Mouse (Mus musculus) c-Kit-positive CD71-positive TER-119-negative erythroid progenitor cells, embryonic 14.5 days (primary cell): Measurements from ENCODE around the gene Gtf3c2.
A peak's percentile ranks its signal among the peaks of the same experiment; 100 is the strongest.

Experiments used
- DNase-seq: peaks from one replicate; pipeline ENCODE4 v3.0.0-alpha.2; 2013; ENCODE audit warnings: low read depth

Gene Gtf3c2

DNA sequence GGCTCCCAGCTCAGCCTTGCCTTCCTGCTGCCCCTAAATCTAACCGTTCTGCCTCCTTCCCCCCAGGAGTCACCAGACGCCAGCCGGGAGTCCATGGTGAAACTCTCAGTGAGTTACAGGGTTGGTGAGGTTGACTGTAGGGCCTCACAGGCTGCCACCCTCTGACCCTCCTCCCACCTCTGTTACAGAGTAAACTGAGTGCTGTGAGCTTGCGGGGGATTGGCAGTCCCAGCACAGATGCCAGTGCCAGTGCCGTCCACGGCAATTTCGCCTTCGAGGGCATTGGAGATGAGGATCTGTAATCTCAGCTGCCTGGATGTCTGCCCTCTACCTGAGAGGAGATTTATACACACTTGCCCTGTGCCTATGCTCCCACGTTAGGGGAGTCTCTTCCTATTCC is 18.2 kb upstream of the Gtf3c2 start:
- no peak for DNase-seq

DNA sequence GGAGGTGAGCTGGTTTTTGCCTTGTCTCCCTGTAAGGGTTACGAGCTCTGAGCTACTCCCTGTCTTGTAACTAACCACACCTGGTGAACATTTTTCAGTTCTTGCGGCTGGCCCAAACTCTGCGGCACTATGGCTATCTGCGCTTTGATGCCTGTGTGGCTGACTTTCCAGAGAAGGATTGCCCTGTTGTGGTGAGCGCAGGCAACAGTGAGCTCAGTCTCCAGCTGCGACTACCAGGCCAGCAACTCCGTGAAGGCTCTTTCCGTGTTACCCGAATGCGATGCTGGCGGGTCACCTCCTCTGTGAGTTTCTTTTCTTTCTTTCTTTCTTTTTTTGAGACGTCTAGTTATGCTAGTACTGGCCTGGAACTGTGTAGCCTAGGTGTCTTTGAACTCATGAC is 17.1 kb upstream of the Gtf3c2 start:
- DNase-seq: no peak

DNA sequence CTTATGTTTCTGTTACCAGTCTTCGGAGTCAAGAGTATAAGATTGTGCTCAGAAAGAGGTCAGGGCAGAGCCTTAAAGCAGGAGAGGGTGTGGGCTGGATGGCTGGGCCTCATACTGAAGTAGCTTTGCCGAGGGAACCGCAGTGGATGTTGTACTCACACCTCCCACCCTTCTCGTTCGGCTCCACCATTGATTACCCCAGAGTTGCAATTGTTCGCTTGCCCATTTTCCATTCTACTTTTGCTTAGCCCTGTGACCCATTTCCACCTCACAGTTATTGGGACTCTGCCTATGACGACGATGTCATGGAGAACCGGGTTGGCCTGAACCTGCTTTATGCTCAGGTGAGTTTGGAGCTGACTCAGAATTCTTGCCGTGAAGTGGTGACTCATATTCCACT is 16.3 kb upstream of the Gtf3c2 start:
- DNase-seq: no peak

DNA sequence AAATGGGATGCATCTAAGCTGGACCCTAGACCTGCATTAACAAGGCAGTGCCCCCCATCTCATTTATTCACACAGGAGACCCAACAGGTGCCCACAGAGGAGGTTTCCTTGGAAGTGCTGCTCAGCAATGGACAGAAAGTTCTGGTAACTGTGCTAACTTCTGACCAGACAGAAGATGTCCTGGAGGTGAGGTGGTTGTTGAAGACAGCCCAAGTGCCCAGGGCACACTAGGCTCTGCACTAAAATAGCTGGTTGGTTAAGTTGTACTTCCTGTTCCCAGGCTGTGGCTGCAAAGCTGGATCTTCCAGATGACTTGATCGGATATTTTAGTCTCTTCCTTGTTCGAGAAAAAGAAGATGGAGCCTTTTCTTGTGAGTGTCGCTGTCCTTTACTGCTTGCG is 15.7 kb upstream of the Gtf3c2 start:
- no peak for DNase-seq

DNA sequence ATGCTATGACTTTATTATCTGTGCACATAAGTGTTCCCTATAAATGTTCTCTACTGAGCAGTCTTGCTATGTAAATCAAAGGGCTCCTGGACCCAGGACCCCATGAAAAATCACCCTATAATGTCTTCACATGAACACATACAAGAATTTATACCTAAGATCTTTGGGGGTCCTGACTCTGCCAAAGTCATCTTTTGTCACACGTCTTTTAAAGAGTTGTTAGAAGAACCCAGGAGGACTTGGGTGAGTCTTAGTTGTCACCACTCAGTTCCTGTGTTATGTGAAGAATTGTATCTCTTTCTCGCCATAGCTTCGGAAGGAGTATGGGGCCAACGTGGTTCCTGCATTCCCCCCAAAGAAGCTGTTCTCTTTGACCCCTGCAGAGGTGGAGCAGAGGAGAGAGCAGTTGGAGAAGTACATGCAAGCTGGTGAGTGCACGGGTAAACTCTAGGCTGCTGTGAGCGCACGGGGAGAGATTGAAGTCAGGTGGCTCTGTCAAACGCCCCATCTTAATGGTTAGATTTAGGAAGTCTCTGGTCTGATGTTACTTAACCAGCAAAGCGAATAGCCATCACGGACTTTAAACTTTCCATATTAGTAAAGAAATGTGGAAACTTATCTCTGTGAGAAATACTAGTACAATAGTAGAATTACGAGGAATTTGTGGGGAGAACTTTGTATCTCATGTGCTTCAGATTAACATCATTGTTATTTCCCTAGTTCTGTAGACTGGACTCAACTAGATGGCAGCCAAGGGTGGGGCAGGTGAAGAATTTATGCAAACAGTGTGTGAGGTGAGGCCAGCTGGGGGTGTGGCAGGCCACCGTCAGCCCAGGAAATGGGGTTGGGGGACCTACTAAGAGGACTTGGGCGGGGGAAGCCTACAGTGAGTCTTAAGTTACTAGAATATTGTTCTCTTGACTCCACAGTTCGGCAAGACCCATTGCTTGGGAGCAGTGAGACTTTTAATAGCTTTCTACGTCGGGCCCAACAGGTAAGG is 14.8 kb upstream of the Gtf3c2 start:
- DNase-seq: no peak

DNA sequence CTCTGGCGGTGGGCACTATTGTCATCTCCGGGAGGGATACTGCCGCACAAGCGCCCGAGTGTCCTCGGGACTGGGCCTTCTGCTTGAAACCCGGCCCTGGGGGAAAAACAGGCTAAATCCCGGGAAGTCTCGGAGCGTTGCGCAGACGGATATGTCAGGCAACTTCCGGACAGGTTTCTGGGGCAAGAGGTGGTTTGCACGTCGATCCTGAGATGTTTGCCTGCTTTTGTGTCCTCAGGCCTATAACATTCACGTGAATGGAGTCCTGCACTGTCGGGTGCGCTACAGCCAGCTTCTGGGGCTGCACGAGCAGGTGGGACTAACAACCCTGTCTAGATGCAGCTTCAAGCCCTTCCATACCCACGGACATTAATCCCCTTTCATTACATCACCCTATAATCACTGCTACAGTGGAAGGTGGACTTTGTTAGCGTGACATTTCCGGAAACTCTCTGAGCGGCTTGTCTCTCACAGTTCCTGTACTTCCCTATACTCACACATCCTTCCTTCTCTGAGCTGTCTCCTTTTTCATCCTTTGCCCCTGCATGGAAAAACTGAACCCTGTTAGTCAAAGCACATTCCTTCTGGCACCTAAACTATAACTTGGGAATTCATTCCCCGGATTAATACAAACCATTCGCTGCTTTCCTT is 13.8 kb upstream of the Gtf3c2 start:
- DNase-seq: no peak

DNA sequence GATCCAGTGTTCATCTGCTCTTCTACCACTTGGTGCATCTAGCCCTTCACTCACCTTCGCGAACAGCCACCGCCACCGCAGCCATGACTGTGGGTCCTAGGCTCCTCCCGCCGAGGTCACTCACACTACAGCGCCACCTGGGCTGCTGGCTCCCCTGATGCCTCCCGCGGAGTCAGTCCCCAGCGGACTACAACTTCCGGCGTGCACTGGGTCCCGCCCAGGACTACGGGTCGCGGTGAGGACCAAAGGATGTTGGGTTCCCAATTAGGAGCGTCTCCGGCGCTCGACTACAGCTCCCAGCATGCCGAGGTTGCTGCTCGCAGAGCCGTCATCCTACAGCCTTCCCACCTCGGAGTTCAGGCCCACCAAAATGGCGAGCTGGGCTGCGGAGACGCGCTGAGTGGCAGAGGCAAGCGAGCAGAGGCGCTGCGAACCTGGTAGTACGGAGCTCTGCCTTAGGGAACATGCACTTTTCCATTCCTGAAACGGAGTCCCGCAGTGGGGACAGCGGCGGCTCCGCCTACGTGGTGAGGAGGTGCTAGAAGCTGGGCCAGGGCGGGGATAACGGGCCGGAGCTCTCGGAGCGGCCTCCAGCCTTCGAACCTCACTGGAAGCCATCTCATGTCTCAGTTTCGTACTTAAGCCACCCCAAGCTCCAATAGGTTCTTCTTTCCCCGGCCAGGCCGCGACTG is 13.1 kb upstream of the Gtf3c2 start, which contains the start of the genes Snx17 and Eif2b4:
Gene Snx17, plus strand, starts transcription at position 289 of the 692 bp plus-strand sequence.
Gene Eif2b4, minus strand, starts transcription at position 492 of the 692 bp plus-strand sequence.
- peak; percentile 99 for DNase-seq

DNA sequence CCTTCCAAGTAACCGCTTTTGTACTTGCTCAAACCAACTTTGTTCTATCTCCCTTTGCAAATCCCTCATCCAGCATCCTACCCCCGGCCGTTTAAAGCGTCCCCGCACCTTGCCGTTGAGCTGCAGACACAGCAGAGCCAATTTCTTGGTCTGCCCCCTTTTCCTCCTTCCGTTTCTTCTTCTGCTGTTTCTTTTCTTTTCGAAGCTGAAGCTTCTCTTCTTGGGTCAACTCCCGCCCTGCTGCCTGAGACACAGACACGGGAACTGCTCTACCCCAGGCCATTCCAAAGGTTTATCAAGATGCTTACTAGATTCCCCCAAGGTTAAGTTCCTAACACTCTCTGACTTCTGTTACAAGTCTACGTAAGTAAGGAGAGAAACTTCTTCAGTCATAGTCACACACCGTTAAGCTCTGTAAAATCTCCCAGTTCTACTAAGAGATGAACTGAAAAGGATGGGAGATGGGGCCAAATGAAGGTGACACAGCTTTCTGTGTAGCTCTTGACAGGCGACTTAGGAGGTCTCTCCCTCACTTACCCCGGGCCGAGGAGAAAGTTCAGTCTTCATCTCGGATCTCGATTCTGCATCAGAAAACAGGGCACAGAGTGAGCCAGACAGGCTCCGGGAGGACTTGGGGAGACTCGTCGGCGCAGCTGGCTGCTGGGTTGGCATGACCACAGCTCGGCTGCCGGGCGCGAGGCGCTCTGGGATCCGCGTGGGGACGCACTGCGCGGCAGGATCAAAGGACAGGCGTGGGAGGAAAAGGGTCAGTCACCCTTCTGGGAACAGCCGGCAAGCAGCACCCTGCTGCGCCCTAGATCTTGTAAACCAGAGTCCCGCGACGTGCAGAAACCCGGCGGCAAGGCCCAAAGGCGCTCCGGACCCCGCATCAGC is 12.3 kb upstream of the Gtf3c2 start:
- no peak for DNase-seq

DNA sequence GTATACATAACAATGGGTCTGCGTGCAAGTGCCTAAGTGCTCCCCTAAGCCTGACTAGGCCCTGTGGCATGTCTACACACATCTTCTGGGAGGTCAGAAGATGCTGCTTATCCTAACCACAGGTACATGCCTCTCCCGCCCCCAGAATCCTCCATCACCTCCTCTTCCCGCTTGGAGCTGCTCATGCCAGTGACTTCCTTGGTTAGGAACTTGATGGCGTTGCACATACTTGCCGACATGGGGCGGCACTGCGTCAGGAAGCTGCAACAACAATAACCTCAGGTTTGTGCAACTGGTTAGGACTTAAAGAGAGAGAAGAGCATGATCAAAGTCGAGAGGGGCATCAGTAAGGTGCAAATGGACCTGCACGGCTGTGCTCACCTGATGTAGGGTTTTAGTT is 10.3 kb upstream of the Gtf3c2 start:
- no peak for DNase-seq

DNA sequence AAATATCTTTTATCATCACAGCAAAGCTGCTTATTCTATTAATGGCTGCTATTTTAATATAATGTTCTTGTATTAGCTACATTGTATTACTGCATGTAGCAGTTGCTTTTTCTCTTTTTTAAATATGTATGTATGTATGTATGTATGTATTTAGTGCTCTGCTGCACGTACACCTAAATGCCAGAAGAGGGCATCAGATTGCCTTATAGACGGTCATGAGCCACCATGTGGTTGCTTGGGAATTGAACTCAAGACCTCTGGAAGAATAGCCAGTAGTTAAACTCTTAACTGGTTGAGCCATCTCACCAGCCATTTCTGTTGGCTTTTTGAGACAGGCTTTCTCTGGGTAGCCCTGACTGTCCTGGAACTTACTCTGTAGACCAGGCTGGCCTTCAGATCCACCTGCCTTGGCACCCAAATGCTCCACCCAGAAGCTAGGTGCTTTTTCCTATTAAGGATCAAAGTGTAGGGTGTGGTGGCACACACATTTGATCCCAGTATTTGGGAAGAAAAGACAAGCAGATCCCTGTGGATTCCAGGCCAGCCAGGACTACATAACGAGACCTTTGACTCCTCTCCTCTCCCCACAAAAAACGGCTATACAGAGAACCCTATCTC is 8.4 kb upstream of the Gtf3c2 start:
- no peak for DNase-seq

DNA sequence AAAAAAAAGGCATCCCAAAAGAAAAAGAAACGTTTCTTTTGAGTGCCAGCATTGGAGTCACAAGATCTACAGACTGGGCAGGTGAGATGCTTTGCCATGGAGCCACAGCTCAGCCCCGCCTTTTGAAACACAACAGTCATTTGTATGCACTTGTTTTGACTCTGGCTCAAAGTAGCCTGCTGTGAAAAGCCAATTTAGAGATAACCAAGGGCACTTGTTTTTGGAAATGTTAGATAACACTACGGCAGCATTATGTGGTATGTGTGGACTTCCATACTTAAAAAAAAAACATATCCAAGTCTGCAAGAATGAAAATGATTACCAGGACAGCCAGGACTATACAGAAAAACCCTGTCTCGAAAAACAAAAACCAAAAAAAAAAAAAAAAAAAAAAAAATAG is 3.7 kb upstream of the Gtf3c2 start:
- DNase-seq: peak; percentile 63

DNA sequence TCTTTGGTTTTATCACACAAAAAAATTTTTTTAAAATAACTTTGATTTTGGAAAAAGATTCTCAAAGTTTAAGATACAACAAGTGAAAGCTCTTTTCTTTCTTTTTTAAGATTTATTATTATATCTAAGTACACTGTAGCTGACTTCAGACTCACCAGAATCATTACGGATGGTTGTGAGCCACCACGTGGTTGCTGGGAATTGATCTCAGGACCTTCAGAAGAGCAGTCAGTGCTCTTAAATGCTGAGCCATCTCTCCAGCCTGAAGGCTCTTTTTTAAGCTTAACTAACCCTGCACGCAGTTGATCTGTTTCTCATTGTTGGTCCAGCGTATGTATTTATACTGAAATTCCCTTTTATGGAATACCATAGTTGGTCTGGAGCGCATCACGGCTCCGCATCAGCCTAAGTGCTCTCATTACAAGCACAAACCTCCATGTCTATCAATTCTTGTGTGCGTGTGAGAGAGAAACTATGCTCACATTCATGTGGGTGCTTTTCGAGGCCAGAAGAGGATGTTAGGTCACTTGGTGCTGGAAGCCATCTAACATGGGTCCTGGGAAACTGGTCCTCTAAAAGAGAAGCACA is 1.3 kb upstream of the Gtf3c2 start:
- no peak for DNase-seq

DNA sequence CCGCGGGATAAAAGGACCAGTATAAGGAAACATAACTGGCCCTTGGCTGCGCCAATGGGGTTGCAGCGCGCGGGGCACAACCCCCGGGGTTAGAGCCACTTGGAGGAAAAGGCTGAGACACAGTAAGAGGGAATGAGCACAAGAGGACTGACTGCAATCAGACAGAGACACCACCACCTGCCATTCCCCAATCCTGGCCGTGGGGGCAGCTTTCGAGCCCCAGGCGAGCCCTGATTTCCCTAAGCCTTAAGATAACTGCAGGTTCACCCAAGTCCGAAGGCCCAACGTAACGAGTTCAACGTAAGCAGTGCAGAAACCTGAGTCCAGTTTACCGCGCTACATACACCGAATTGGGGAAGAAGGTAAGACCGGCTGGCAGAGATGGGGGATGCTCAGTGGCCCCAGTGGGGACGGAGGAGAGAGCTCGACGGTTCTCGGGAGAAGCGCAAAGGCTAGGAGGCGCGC is 611 bp downstream of the Gtf3c2 start:
- peak; percentile 61 for DNase-seq

DNA sequence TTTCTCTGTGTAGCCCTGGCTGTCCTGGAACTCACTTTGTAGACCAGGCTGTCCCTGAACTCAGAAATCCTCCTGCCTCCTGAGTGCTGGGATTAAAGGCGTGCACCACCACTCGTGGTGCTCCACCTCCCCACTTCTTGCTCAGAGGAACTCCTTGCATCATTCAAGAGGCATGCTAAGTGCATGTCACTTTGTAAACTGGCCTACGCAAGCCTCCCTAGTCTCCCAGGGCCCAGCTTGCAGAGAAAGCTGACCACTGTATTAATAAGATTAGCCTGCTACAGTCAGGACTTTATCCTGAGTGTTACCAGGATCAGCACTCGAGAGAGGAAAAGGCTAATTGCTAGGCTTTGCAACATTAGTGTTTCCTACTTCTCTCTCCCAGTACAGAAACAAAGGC is 11.3 kb downstream of the Gtf3c2 start:
- no peak for DNase-seq

DNA sequence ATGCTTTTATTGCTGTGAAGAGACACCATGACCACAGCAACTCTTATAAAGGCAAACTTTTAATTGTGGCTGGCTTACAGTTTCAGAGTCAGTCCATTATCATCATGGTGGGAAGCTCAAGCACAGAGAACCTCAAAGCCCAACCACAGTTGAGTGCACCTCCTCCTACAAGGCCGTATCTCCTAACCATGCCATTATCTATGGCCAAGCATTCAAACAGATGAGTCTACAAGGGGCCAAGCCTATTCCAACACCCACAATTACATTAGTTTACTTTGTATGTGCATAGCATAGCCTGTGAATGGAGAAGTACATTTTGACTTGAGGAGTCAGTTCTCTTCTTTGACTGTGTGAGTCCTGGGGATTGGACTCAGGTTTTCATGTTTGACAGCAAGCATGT is 15.1 kb downstream of the Gtf3c2 start:
- DNase-seq: no peak

DNA sequence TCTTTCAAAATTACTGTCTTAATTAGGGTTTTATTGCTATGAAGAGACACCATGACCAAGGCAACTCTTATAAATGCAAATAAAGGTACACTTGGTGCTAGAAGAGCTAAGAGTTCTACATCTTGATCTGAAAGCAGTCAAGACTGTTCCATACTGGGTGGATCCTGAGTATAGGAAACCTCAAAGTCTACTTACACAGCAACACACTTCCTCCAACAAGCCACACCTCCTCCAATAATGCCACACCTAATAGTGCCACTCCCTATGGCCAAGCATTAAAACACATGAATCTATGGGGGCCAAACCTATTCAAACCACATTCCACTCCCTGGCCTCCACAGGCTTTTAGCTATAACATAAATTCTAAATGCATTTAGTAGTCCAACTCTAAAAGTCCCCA is 17.5 kb downstream of the Gtf3c2 start:
- DNase-seq: no peak

DNA sequence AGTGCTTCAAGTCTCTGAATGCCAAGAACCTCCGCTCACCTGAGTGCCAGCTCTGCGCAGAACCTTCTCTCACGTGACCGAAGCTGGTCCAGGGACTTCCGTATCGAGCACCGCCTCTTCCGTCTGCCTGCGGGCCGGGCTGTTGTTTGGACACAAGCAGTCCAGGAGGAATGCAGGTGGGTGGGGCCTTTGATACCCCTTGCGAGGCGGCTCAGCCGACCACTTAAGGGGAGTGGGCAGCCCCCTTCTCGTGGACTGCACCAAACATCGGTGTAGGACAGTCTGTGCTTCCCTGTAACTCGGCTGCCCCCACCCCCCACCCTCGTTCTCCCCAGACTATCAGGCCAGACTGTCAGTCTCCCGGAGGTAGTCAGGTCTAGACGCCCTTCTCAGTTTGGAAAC is 25.8 kb downstream of the Gtf3c2 start, which contains the start of gene Mpv17:
Gene Mpv17, minus strand, starts transcription at position 100 of the 402 bp plus-strand sequence.
- peak; percentile 67 for DNase-seq

DNA sequence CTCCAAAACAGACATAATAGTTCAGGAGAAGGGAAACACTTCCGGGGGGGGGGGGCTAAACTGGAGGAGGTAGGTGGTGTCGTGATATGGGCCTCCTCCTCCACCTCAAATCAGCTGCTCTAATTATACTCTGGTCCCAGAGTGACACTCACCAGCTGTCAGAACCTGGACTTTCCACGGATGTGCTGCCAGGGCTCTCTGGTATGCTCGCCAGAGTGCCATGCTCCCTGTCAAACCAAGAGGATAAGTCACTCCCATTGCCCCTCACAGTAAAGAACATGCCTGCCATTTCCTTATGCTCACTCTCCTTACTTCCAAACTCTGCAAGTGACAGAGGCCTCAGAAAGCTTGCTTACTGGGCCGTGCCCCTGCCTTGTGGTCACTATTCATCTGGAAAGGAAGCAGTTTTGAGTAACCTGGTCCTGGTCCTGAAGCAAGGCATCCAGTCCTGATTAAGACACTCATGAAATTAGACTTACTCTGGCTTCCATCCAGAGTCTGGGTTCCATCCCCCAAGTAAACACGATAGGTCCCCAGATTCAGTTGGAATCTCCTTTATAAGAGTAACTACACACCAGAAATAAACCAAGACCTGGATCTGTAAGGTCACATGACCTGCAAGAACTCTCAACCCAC is 26.3 kb downstream of the Gtf3c2 start:
- DNase-seq: no peak

DNA sequence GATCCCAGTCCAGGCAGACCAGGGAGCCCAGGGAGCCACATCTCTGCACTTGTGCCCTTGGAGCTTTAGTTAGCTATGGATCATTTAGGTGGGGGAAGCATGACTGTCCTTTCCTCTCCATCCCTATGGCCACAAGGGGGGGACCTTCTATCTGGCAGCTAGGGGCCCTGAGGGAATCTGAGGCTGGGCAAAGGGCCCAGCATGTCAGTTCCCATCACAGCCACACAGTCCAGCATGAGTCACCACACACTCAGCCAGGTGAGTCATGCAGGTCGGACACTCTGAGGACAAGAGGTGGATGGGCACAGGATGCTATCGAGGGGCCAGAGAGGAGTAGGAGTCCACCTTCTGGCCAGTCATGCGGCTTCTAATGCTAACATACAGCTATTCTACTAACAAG is 28.2 kb downstream of the Gtf3c2 start:
- DNase-seq: no peak

DNA sequence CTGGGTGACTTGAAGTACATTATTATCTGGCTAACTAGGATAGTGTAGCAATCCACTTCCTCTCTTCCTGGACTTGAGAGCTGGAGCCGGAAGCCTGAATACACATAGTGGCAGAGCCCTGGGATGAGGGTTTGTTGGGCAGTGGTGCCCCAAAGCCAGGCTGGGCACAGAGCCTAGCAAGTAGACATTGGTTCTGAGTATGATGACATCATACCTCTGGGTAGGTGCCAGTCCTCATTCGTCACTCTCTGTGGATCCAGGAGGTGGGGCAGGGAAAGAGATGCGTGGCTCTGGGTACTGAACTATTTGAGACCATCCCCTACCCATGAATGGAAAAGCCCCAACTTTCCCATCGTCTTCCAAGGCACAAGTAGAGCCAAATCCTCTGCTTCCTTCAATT is 30.2 kb downstream of the Gtf3c2 start:
- DNase-seq: no peak
